Mouse (Mus musculus) small intestine, adult 2 months (tissue): ENCODE measurements around the gene Alkbh6.

Experiments
- CTCF ChIP-seq: fragments of 200-500 bp; IDR thresholded peaks from 2 replicates; pipeline ENCODE4 v1.5.1; 2012; ENCODE audit warnings: low read depth, mild to moderate bottlenecking, control low read depth, inconsistent platforms, low read length, moderate library complexity, mixed read lengths; ENCODE audit not compliant: insufficient replicate concordance, insufficient read length; ENCODE audit errors: extremely low read depth
- POLR2A ChIP-seq: fragments of 200-500 bp; IDR thresholded peaks from 2 replicates; pipeline ENCODE4 v1.6.1; 2012; ENCODE audit warnings: low read depth, mild to moderate bottlenecking, control low read depth, inconsistent platforms, low read length, moderate library complexity

- TF ChIP-seq CTCF (no peak), POLR2A (no peak)
Measured at GRCm38 (mm10) chr7:30334563-30334962, 26.0 kb downstream of the Alkbh6 start.
